In genomic region chr7:110627486-110628272, GRCm38 (mm10) we compare ENCODE assay signal across 8 mouse cellular contexts. TPM values are rescaled to one million over a fixed set of nuclear protein-coding genes. Genes with fewer than 3 reads are reported as not detected.
DNase-seq lines count a peak whose midpoint lies in the region; ATAC-seq and TF ChIP-seq lines count a peak whose summit lies in the region.

Gene Adm (plus strand): TSS chr7:110627661.

- peak; percentile 57 to 74 for DNase-seq in spleen, adult 18-20 months
- DNase-seq in spleen, adult 12 weeks (ENCODE audit: low spot score), result no peak
- peak; percentile 78 for DNase-seq in lung, adult 2 months
- peak; percentile 46 for DNase-seq in thymus, postnatal 10 days (ENCODE audit: low spot score in 2 of 2)

- H3K27me3 ChIP-seq in embryonic facial prominence, embryonic 15.5 days, result peaks cover 63% of the 10 kb centered on the region
- H3K27me3 ChIP-seq in heart, embryonic 13.5 days (replicated peaks), result peaks cover 59% of the 10 kb centered on the region
- peaks cover 75% of the 10 kb centered on the region for H3K27me3 ChIP-seq in kidney, embryonic 15.5 days

- H3K4me3 ChIP-seq in embryonic facial prominence, embryonic 15.5 days (replicated peaks), result peak within 1 kb of the TSS; percentile 49
- H3K4me3 ChIP-seq in heart, embryonic 13.5 days, result peak within 1 kb of the TSS; percentile 64
- H3K4me3 ChIP-seq in kidney, embryonic 15.5 days (replicated peaks), result peak within 1 kb of the TSS; percentile 50
- H3K4me3 ChIP-seq in lung, adult 2 months (replicated peaks; ENCODE audit: extremely low read depth, low read depth, low read length), result peak within 1 kb of the TSS; percentile 51
- peak within 1 kb of the TSS; percentile 51 for H3K4me3 ChIP-seq in olfactory bulb, adult 2 months (ENCODE audit: insufficient read depth, low read depth, low read length)

- peak; percentile 50; the same call in 1 of the 2 replicates for ATAC-seq in embryonic facial prominence, embryonic 15.5 days (ENCODE audit: insufficient number of reproducible peaks, low FRiP score, low TSS enrichment, low read depth)
- no peak for ATAC-seq in heart, embryonic 13.5 days (ENCODE audit: extremely low read depth, insufficient number of reproducible peaks, low FRiP score, low TSS enrichment)
- peak; percentile 44 for ATAC-seq in kidney, embryonic 15.5 days (replicated peaks; ENCODE audit: low FRiP score)

- no peaks in the 10 kb centered on the region for H3K9me3 ChIP-seq in embryonic facial prominence, embryonic 15.5 days (replicated peaks)
- no peaks in the 10 kb centered on the region for H3K9me3 ChIP-seq in heart, embryonic 13.5 days
- H3K9me3 ChIP-seq in kidney, embryonic 15.5 days (replicated peaks), result no peaks in the 10 kb centered on the region

- H3K27ac ChIP-seq in embryonic facial prominence, embryonic 15.5 days (replicated peaks), result no peak within 1 kb of the TSS
- H3K27ac ChIP-seq in heart, embryonic 13.5 days (replicated peaks), result peak within 1 kb of the TSS; percentile 59
- H3K27ac ChIP-seq in kidney, embryonic 15.5 days, result no peak within 1 kb of the TSS
- H3K27ac ChIP-seq in olfactory bulb, adult 2 months (ENCODE audit: insufficient read depth, low read depth, low read length), result no peak within 1 kb of the TSS

- TF ChIP-seq POLR2A in lung, adult 2 months (IDR thresholded peaks at IDR 0.05; ENCODE audit: borderline replicate concordance, extremely low read depth, low read depth, low read length), result peak; percentile 95
- no peak for TF ChIP-seq POLR2A in olfactory bulb, adult 2 months (IDR thresholded peaks at IDR 0.05; ENCODE audit: insufficient read depth, low read depth, low read length)

- under 1% methylated on average over 30 of the region's 30 CpGs for WGBS in embryonic facial prominence, embryonic 15.5 days
- WGBS in heart, embryonic 13.5 days, result under 1% methylated on average over 30 of the region's 30 CpGs
- under 1% methylated on average over 30 of the region's 30 CpGs for WGBS in kidney, embryonic 15.5 days
- WGBS in lung, adult 2 months, result 2% methylated on average over 30 of the region's 30 CpGs
- 1% methylated on average over 30 of the region's 30 CpGs for WGBS in olfactory bulb, adult 2 months

- H3K4me2 ChIP-seq in embryonic facial prominence, embryonic 15.5 days (replicated peaks), result peak within 1 kb of the TSS; percentile 90
- peak within 1 kb of the TSS; percentile 96 for H3K4me2 ChIP-seq in heart, embryonic 13.5 days
- H3K4me2 ChIP-seq in kidney, embryonic 15.5 days, result peak within 1 kb of the TSS; percentile 90

- H3K4me1 ChIP-seq in embryonic facial prominence, embryonic 15.5 days, result peaks cover 56% of the 10 kb centered on the region
- H3K4me1 ChIP-seq in heart, embryonic 13.5 days, result peaks cover 74% of the 10 kb centered on the region
- H3K4me1 ChIP-seq in kidney, embryonic 15.5 days, result peaks cover 54% of the 10 kb centered on the region
- H3K4me1 ChIP-seq in lung, adult 2 months (ENCODE audit: control insufficient read depth, insufficient read depth, low read length), result peaks cover 13% of the 10 kb centered on the region
- H3K4me1 ChIP-seq in olfactory bulb, adult 2 months (ENCODE audit: control insufficient read depth, insufficient read depth, low read length), result peaks cover 39% of the 10 kb centered on the region

- TF ChIP-seq CTCF in lung, adult 2 months (IDR thresholded peaks at IDR 0.05; ENCODE audit: insufficient read depth, low read length), result no peak
- TF ChIP-seq CTCF in olfactory bulb, adult 2 months (IDR thresholded peaks at IDR 0.05; ENCODE audit: insufficient read depth, low read depth, low read length), result 0 out of 2 replicates have a peak, but pooled peaks have one; percentile 22

- H3K36me3 ChIP-seq in embryonic facial prominence, embryonic 15.5 days, result no peaks in the 10 kb centered on the region
- H3K36me3 ChIP-seq in heart, embryonic 13.5 days, result no peaks in the 10 kb centered on the region
- no peaks in the 10 kb centered on the region for H3K36me3 ChIP-seq in kidney, embryonic 15.5 days

- H3K9ac ChIP-seq in embryonic facial prominence, embryonic 15.5 days, result peak within 1 kb of the TSS; percentile 42
- H3K9ac ChIP-seq in heart, embryonic 13.5 days, result peak within 1 kb of the TSS; percentile 85
- peak within 1 kb of the TSS; percentile 59 for H3K9ac ChIP-seq in kidney, embryonic 15.5 days

RNA-seq across cellular contexts. Expression of gene Adm, which starts in this region (rescaled TPM):
- polyA plus RNA-seq in embryonic facial prominence, embryonic 15.5 days (2015; fragmentation: Nextera tagmentation; extraction: Ambion mirVana), result 5.5 and 5.6 TPM in 2 replicates
- 9.8 and 12.0 TPM in 2 replicates for polyA plus RNA-seq in heart, embryonic 13.5 days (2015; fragmentation: Nextera tagmentation; extraction: Ambion mirVana)
- 9.9 and 12.5 TPM in 2 replicates for polyA plus RNA-seq in kidney, embryonic 15.5 days (2015; fragmentation: Nextera tagmentation; extraction: Ambion mirVana)
- polyA plus RNA-seq in lung, adult 2 months (2012; rRNA removed), result 9.6 and 11.3 TPM in 2 replicates
- not detected in 2 replicates for polyA plus RNA-seq in olfactory bulb, adult 2 months (2012; ENCODE audit: insufficient read depth, insufficient read length, low replicate concordance, missing spikeins)
